Mouse (Mus musculus): Measurements from ENCODE around the gene Zfp947.
"Not testable (repeated sequence)": the region's sequence is repeated elsewhere in the genome, so short reads cannot be mapped to it uniquely, and the experiment has no call there.

DNA sequence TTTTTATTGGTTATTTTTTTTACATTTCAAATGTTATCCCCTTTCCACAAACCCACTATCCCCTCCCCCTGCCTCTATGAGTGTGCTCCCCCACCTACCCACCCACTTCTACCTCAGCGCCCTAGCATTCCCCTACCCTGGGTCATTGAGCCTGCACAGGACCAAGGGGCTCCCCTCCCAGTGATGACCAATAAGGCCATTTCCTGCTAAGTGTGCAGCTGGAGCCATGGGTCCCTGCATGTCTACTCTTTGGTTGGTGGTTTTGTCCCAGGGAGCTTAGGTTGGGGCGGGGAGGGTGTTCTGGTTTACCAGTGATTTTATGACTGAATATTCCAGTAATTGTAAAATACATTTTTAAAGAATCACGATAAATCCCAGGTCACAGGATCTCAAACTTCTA, 686 bp downstream of the Zfp947 start:
- TF ChIP-seq CTCF (IDR thresholded peaks at IDR 0.05; ENCODE audit: borderline replicate concordance, insufficient read depth, low read depth, low read length); POLR2A (IDR thresholded peaks at IDR 0.05; ENCODE audit: borderline replicate concordance, insufficient read depth, low read length): not testable (repeated sequence)

All from cerebellum, adult 2 months (tissue).